Mouse (Mus musculus) urinary bladder, postnatal 36 days (tissue): ENCODE measurements around the gene Cd47.

Source experiments
- DNase-seq, 2 experiments: peaks; one replicate each; pipeline ENCODE4 v3.0.0; 2022; ENCODE audit warnings: low spot score in 2 of 2, mixed read lengths in 1 of 2

Cd47 gene

GRCm38 (mm10) chr16:49909536-49909935, 109.2 kb downstream of the Cd47 start:
- DNase-seq = no peak

- no peak for DNase-seq
These were observed 113.8 kb downstream of the Cd47 start for GRCm38 (mm10) chr16:49914094-49914493.

DNA sequence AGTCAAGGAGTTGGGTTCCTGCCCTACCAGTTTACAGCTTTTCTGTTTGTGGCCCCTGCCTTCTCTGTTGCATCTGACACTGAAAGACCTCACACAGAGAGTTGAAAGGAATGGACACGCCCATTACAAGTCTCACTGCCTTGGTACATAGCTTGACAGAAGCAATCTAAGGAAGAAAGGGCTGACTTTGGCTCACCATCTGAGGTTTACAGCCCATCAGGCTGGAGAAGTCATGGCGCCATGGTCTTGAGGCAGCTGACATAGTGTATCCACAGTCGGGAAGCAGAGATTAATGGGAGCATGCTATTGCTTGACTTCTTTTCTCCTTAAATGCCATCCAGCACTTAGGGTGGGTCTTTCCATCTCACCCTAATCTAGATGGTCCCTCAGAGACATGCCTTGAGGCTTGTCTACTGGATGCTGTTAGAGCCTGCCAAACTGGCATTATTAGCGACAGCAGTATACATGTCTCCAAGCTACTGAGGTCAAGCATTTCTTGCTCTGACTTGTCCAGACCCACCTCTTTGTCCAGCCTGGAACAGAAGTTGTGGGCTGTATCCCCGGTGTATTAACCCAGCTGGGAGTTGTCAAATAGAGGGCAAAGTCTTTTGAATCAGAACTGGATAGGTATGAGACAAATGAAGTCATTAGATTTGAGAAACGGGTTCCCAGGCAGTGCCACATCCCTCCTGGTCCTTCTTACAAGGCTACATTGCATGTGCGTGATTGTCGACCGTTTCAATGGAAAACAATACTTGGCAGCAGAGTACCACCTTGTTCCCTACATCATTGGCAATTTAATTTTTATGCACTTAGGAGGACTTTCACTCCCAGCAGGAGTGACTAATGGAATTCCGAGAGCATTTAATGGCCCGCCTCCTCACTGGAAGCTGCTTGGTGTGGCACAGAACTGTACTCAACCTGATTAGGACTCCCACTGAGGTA, 115.5 kb downstream of the Cd47 start:
- no peak for DNase-seq

DNA sequence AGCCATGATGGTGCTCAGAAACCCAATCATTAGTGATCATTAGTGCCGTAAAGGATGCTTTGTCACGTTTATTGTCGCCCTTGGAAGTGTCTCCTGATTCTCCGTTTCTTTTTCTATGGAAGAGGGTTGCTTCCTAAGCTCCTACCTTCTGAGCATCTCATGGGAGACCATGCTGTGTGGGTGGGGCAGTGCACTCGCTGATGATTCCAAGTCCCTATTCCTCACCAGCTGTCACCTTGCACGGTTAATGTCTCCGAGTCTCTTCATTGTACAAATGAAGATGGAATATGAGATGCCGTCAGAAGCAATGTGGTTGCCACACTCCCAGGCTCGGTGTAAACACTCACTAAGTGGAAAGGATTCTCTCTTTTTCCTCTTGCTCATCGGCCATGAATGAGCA, 119.9 kb downstream of the Cd47 start:
- DNase-seq = no peak

- DNase-seq = no peak
These were observed 121.3 kb downstream of the Cd47 start for GRCm38 (mm10) chr16:49921677-49922076.

DNA sequence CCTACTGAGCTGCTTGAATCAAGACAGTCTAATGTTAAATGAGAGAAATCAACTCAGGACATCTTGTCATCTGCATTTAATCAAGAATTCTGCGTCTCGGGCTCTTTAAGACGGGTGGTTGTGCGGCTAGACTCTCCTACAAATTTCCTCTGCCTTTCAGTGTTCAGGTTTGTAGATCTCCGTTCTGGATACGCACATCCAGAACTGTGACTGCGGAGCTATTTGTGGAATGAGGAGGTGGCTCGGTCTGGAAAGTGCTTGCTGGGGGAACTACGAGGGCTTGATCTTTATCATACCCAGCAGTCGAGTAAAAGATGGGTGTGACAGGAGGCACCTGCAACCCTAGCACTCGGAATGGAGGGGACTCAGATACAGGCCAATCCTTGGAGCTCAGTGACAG, 121.8 kb downstream of the Cd47 start:
- DNase-seq = no peak

DNA sequence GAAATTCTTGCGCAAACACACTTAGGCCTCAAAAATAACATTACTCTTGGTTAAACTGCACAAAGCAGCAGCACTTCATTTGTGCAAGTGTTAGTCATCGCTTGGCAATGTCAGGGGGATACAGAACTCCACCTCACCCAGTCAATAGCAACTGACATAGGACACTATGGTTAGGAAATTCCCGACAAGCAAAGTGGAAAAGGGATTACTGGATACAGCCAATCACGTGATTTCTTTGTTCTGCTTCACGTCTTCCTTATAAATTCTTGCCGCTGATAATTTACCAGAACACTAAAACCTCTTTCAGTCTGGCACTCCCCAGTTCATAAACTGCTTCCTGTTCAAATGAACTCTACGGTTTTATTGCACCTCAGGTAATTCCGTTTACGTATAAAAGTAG, 123.4 kb downstream of the Cd47 start:
- DNase-seq = no peak

DNA sequence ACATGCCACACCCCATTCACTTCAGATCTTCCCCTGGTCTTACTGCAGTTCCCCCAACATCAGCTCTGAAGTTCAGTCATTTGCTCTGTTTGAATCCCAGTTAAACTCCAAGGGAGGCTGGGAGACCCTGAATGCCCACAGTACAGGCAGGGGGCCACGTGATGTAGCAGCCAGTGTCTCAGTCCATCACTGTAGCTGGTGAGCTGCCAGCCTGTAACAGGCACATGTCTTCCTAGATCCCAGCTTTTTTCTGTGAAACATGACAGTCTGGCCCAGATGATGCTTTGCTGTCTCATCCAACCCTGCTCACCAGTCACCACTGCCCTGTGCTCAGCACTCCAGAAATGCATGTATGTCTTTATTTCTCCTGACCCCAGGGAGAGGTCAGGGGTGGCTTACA, 124.6 kb downstream of the Cd47 start:
- DNase-seq = no peak

DNA sequence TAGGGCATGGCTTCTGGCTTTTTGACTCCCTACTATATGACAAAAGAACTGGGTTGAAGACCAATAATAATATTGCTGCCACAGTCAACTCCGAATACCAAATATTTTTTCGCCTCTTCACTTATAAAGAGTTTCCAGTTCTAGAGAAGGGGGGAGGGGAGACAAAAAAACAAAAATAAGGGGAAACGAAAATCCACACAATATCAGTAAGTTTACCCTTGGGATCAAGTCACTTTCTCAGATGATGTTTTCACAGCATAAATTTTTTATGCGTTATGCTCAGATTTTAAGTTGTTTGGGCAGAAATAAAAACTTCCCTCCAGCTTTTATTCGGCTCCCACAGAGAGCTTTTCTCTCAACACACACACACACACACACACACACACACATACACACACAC, 132.9 kb downstream of the Cd47 start:
- no peak for DNase-seq

GRCm38 (mm10) chr16:49936008-49936443, 135.7 kb downstream of the Cd47 start:
- no peak for DNase-seq

GRCm38 (mm10) chr16:49936793-49937192, 136.5 kb downstream of the Cd47 start:
- DNase-seq = no peak

DNA sequence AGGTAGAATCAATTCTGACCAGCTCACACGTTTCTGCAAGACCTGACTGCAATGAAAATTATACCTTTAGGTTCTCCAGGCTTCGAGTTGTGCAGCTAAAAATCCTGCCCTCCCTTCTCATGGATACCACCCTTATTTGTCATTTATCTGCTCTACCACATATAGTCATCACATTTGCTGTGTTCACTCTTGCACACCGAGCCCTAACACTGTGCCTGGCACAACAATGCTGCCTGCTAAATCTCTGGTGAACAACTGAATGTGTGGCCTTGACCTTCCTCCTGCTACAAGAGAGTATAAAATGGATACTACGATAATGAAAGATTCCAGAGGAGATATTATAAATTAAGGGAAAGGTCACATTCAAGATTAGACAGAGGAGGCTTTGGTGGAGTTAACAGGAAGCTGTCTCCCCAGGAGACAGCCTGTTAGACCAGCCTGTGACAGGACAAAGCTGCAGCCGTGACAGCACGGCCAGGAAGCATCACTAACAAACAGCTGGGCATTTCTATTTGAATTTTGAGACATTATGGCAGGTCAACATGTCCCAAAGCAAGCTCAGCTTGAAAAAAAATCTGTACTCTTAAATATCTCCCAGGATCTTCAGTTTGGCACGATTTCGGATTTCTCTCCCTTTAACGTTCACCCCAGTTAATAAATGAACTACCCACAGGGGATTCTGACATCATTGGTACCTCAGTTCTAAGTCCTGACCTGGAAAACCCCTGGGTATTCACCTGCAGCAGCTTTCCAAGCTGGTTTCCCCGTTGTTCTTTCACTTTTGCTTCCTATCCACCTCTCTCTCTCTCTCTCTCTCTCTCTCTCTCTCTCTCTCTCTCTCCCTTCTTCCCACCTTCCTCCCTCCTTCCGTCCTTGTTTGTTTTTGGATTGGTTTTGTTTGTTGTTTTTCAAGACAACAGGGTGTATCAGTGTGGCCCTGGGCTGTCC, 137.2 kb downstream of the Cd47 start:
- DNase-seq = no peak

DNA sequence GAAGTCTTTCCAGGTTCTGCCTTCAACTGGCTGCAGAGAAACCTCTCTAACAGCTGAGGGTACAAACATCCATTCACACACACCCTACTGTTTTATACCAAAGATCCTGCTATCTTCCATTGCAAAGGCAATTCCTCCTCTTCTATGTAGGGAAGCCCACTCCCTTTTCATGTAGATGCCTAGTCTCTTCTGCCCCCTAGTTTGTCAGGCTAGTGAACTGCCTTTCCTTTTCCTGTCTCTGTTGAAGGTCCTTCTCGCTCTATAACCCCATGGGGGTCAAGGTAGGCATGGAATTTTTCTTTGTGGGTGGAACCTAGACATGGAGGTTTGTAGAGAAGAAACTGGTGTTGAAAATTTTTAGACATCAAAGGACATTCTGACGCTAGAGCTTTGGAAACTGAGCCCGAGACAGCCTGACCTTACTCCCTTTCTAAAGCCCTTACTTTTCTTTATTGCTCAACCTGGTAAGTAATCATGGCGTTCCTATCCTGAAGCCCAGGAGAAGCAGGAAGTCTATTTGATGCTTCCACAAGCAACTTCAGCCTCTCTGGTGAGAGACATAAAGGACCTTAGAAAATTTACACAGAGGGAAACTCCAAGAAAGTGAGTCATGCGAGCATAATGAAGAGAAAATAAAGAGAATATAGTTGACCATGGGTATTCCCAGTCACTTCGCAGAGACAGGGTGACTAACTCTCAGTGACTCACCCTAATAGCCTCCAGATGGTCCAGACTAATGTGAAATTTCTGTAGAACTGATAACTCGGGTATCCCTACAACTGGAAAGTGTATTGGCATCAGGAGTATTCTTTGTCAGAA, 138.4 kb downstream of the Cd47 start:
- DNase-seq = no peak

- no peak for DNase-seq
These were observed 139.0 kb downstream of the Cd47 start for GRCm38 (mm10) chr16:49939376-49939775.

DNA sequence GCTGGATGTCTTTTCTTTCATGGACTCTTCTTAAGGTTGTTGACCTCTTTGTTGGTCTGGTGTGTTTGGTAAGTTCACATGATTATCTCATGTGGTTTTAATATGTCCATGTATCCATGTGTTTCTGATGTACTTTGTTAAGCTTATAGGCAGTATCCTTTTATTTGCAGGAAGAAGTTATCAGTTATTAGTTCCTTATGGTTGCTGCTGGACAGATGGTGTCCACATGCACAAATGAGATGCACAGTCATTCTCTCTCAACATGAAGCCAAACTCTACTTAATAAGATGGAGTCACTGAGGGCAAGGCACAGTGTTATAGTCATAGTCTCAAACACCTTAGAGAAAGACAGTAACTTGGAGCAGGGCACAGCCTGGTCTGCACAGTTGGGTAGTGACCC, 140.1 kb downstream of the Cd47 start:
- DNase-seq = no peak

DNA sequence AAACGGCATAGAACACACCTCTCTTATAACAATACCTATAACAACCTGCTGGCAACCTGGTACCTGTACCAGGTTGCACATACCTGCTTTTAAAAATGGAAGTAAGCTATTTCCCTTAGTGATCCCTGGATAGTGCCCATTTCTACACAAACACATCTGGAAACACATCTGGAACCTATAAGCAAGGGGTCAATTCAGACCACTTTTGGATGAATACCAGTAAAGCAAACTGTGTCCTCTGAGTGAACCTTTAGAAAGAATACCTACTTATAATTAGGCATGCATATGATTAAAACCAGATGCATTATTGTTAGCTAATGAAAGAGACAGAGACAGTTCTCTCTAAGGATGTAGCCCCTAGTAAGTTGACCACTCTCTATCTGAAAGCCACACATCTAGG, 140.7 kb downstream of the Cd47 start:
- no peak for DNase-seq

DNA sequence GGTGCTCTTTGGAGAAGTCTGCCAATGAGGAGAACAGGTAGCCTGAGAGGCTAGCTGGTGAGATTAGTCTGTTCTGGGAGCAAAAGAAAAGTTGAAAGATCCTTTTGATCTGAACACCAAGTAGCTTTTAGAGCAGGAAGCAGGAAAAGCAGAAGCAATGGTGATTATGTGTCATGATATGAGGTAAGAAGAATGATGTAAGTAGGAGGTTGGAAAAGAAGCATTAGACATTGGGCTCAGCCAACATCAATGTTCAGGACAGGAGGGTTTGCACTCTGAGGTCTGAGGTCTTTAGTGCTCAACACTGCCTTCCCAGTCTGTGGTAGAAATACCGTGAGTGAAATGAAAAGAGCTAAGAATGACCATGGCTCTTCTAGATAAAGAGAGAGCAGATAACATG, 143.4 kb downstream of the Cd47 start:
- DNase-seq = no peak

- no peak for DNase-seq
These were observed 144.8 kb downstream of the Cd47 start for GRCm38 (mm10) chr16:49945084-49945483.

- DNase-seq = no peak
These were observed 146.7 kb downstream of the Cd47 start for GRCm38 (mm10) chr16:49947049-49947448.

GRCm38 (mm10) chr16:49947610-49948009, 147.3 kb downstream of the Cd47 start:
- DNase-seq = no peak

- DNase-seq = no peak
These were observed 148.0 kb downstream of the Cd47 start for GRCm38 (mm10) chr16:49948287-49948686.

DNA sequence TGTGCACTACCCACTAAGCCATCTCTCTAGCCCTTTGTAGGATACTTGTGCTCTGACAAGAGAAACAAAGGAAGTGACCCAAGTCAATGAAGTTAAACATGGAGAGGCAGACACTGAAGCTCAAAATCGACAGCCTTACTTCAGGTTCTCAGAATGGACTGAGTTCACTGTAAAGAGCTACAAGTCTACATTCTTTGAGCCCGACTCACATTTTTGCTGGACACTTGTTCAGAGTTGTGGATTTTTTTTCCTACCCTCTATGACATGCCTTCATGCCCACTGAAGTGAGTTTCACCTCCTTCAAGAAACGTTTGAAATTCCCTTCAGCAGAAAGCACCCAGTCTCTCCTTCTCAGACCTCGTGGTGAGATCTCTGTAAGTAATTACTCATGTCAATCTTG, 148.9 kb downstream of the Cd47 start:
- DNase-seq = no peak
